Mouse (Mus musculus) brain, embryonic 14.5 days (tissue): ENCODE measurements around the gene Ccdc34.
"Not testable (repeated sequence)": the region's sequence is repeated elsewhere in the genome, so short reads cannot be mapped to it uniquely, and the experiment has no call there.

Experiments used
- CTCF ChIP-seq: fragments of 200-500 bp; IDR thresholded peaks from 2 replicates; pipeline ENCODE4 v1.5.1; 2012; ENCODE audit warnings: inconsistent platforms, mild to moderate bottlenecking, moderate library complexity, borderline replicate concordance; ENCODE audit not compliant: insufficient read depth, insufficient read length; ENCODE audit errors: extremely low read depth
- POLR2A ChIP-seq: fragments of 200-500 bp; IDR thresholded peaks from 2 replicates; pipeline ENCODE4 v1.6.1; 2012; ENCODE audit warnings: mild to moderate bottlenecking, inconsistent platforms, borderline replicate concordance; ENCODE audit not compliant: poor library complexity, insufficient read depth, insufficient read length, severe bottlenecking; ENCODE audit errors: extremely low read depth

DNA sequence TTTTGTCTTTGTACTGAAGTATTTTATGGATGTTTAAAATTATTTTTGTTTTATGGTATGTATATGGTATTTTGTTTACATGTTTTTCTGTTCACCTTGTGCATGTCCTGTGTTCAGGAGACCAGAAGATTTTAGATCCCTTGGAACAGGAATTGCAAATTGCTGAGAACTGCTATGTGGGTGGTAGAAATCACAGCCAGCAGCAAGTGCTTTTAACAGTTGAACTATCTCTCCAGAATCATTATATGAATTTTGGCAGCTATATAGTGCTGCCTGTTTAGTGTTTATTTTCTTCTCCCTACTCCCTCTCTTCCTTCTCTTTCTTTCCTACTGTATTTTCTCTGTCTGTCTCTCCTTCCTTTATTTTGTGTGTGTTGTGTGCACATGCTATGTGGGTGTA lies 130.4 kb downstream of the Ccdc34 start:
- TF ChIP-seq CTCF, POLR2A: not testable (repeated sequence)
